Mouse (Mus musculus): ENCODE measurements around the gene Tgif1. TPM values are rescaled to one million over a fixed set of nuclear protein-coding genes. Genes with fewer than 3 reads are reported as not detected.
"Not testable (repeated sequence)": the region's sequence is repeated elsewhere in the genome, so short reads cannot be mapped to it uniquely, and the experiment has no call there.

The Tgif1 gene
- total and polyA plus RNA-seq, 3 experiments = 5.4 to 47.6 (median 11.0) TPM

DNA sequence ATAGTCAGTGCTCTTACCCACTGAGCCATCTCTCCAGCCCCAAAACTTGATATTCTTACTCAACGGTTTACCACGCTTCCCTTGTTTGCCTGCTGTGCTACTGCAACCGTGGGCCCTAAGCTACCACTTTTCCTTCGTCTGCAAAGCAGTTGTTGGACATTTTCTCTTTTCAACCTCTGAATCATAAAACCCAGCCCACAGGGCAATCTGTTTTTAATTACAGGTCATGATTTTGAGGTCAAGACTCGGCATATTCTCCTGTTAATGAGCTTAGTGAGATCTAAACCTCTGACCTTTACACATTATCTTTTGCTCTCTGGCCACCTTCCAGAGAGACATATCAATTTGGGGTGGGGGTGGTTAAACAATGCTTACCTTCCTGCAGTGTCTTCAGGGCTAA lies 14.8 kb downstream of the Tgif1 start:
- TF ChIP-seq POLR2AphosphoS5 (IDR thresholded peaks at IDR 0.05; ENCODE audit: insufficient replicate concordance, low read depth, low read length) (no peak), CTCF (IDR thresholded peaks at IDR 0.05; ENCODE audit: low read depth, low read length) (no peak), GATA1 (IDR thresholded peaks at IDR 0.05; ENCODE audit: borderline replicate concordance, low read length) (no peak), GATA2 (IDR thresholded peaks at IDR 0.05; ENCODE audit: borderline replicate concordance, low read depth, low read length) (no peak), TAL1 (conservative IDR thresholded peaks at IDR 0.05; ENCODE audit: low read depth, low read length) (no peak)
- DNase-seq (ENCODE audit: low spot score) (no peak), ATAC-seq (ENCODE audit: extremely low read depth, insufficient number of reproducible peaks, low FRiP score, poor library complexity, severe bottlenecking) (no peak)
- Histone ChIP-seq H3K4me1 (ENCODE audit: insufficient read depth, low read depth, low read length) (no peaks in the 10 kb centered on the region), H3K9me3 (replicated peaks) (peaks cover 9% of the 10 kb centered on the region; the same call in 1 of the 2 replicates), H3K27me3 (ENCODE audit: insufficient read depth, low read length) (no peaks in the 10 kb centered on the region), H3K36me3 (replicated peaks) (peaks cover 20% of the 10 kb centered on the region), H3K4me3 (ENCODE audit: low read depth, low read length) (no peak overlapping the region)

- H3K4me3 ChIP-seq (ENCODE audit: low read depth, low read length) = no peak overlapping the region
- no peak for ATAC-seq (ENCODE audit: extremely low read depth, insufficient number of reproducible peaks, low FRiP score, poor library complexity, severe bottlenecking)
- peaks cover 15% of the 10 kb centered on the region for H3K36me3 ChIP-seq (replicated peaks)
- peaks cover 8% of the 10 kb centered on the region; the same call in 1 of the 2 replicates for H3K9me3 ChIP-seq (replicated peaks)
- H3K27me3 ChIP-seq (ENCODE audit: insufficient read depth, low read length) = no peaks in the 10 kb centered on the region
- TF ChIP-seq POLR2AphosphoS5 (IDR thresholded peaks at IDR 0.05; ENCODE audit: insufficient replicate concordance, low read depth, low read length) (no peak), GATA2 (IDR thresholded peaks at IDR 0.05; ENCODE audit: borderline replicate concordance, low read depth, low read length) (no peak), TAL1 (conservative IDR thresholded peaks at IDR 0.05; ENCODE audit: low read depth, low read length) (no peak), CTCF (IDR thresholded peaks at IDR 0.05; ENCODE audit: low read depth, low read length) (no peak), GATA1 (IDR thresholded peaks at IDR 0.05; ENCODE audit: borderline replicate concordance, low read length) (no peak)
- DNase-seq (ENCODE audit: low spot score) = no peak
- H3K4me1 ChIP-seq (ENCODE audit: insufficient read depth, low read depth, low read length) = no peaks in the 10 kb centered on the region
These were observed 15.3 kb downstream of the Tgif1 start for GRCm38 (mm10) chr17:70838031-70838430.

- not testable (repeated sequence) for DNase-seq (ENCODE audit: low spot score); H3K27me3 ChIP-seq (ENCODE audit: insufficient read depth, low read length); ATAC-seq (ENCODE audit: extremely low read depth, insufficient number of reproducible peaks, low FRiP score, poor library complexity, severe bottlenecking); H3K4me3 ChIP-seq (ENCODE audit: low read depth, low read length); H3K4me1 ChIP-seq (ENCODE audit: insufficient read depth, low read depth, low read length)
- Histone ChIP-seq H3K9me3 (replicated peaks) (peaks cover 11% of the 10 kb centered on the region; the same call in 1 of the 2 replicates), H3K36me3 (replicated peaks) (peaks cover 12% of the 10 kb centered on the region)
These were observed 15.9 kb downstream of the Tgif1 start for GRCm38 (mm10) chr17:70837474-70837873.

DNA sequence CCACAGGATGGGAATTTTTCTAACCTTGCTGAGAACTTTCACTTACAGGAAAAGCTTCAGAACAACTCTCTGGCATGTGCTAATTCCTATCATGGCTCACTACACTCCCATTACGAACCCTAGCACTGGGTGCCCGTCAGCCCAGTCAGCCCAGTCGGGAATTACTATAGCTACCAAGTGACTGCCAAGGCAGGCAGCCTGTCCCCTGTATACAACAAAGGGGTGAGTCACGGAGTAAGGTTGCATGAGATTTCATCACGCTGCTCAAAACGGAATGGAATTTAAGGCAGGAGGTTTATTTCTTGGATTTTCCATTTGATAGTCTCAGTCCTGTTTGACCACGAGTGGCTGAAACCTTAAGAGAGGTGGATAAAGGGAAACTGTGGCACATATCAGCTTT lies 16.5 kb downstream of the Tgif1 start:
- peaks cover 10% of the 10 kb centered on the region for H3K36me3 ChIP-seq (replicated peaks)
- peaks cover 13% of the 10 kb centered on the region; the same call in 1 of the 2 replicates for H3K9me3 ChIP-seq (replicated peaks)
- DNase-seq (ENCODE audit: low spot score) (no peak), ATAC-seq (ENCODE audit: extremely low read depth, insufficient number of reproducible peaks, low FRiP score, poor library complexity, severe bottlenecking) (no peak)
- no peak overlapping the region for H3K4me3 ChIP-seq (ENCODE audit: low read depth, low read length)
- no peaks in the 10 kb centered on the region for H3K4me1 ChIP-seq (ENCODE audit: insufficient read depth, low read depth, low read length)
- no peaks in the 10 kb centered on the region for H3K27me3 ChIP-seq (ENCODE audit: insufficient read depth, low read length)
- TF ChIP-seq TAL1 (conservative IDR thresholded peaks at IDR 0.05; ENCODE audit: low read depth, low read length) (no peak), GATA1 (IDR thresholded peaks at IDR 0.05; ENCODE audit: borderline replicate concordance, low read length) (no peak), POLR2AphosphoS5 (IDR thresholded peaks at IDR 0.05; ENCODE audit: insufficient replicate concordance, low read depth, low read length) (no peak), GATA2 (IDR thresholded peaks at IDR 0.05; ENCODE audit: borderline replicate concordance, low read depth, low read length) (no peak), CTCF (IDR thresholded peaks at IDR 0.05; ENCODE audit: low read depth, low read length) (no peak)

DNA sequence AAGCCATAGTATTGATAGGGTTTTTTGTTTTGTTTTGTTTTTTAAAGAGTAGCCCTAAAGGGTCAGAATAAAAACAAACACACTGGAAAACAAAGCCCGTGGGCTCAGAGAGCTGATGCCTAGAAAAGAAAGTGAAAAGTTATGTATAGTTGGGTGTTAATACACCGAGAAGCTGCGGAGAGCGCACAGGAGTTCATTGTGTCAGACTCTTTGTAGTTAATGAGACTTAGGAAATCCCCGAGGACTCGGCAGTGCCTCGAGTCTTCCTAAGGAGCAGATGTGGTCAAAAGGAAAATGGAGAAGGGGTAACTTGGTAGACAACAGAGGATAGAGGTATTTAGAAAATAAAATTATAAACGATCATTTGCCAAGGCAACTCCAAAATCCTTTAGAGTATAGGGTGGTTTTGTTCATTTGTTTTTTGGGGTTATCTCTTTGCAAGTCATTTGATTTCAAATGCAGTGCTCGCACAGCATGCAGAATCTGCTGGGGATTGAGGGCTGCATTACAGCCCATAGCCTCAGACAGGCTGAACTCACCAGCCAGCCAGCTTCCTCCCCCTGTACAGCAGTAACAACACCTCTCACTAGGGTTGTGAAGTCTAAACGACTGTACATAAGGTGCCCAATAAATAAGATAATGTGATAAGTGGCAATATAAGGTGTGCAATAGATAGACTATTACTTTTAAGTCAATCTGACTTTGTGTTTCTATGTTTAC lies 18.1 kb downstream of the Tgif1 start:
- H3K4me3 ChIP-seq (ENCODE audit: low read depth, low read length) = no peak overlapping the region
- H3K36me3 ChIP-seq (replicated peaks) = peaks cover 2% of the 10 kb centered on the region
- H3K9me3 ChIP-seq (replicated peaks) = peaks cover 13% of the 10 kb centered on the region
- TF ChIP-seq CTCF (IDR thresholded peaks at IDR 0.05; ENCODE audit: low read depth, low read length) = no peak
- no peak for TF ChIP-seq GATA1 (IDR thresholded peaks at IDR 0.05; ENCODE audit: borderline replicate concordance, low read length)
- no peak for TF ChIP-seq GATA2 (IDR thresholded peaks at IDR 0.05; ENCODE audit: borderline replicate concordance, low read depth, low read length)
- no peak for TF ChIP-seq POLR2AphosphoS5 (IDR thresholded peaks at IDR 0.05; ENCODE audit: insufficient replicate concordance, low read depth, low read length)
- TF ChIP-seq TAL1 (conservative IDR thresholded peaks at IDR 0.05; ENCODE audit: low read depth, low read length) = no peak
- ATAC-seq (ENCODE audit: extremely low read depth, insufficient number of reproducible peaks, low FRiP score, poor library complexity, severe bottlenecking) (no peak), DNase-seq (ENCODE audit: low spot score) (no peak)
- no peaks in the 10 kb centered on the region for H3K4me1 ChIP-seq (ENCODE audit: insufficient read depth, low read depth, low read length)
- no peaks in the 10 kb centered on the region for H3K27me3 ChIP-seq (ENCODE audit: insufficient read depth, low read length)

DNA sequence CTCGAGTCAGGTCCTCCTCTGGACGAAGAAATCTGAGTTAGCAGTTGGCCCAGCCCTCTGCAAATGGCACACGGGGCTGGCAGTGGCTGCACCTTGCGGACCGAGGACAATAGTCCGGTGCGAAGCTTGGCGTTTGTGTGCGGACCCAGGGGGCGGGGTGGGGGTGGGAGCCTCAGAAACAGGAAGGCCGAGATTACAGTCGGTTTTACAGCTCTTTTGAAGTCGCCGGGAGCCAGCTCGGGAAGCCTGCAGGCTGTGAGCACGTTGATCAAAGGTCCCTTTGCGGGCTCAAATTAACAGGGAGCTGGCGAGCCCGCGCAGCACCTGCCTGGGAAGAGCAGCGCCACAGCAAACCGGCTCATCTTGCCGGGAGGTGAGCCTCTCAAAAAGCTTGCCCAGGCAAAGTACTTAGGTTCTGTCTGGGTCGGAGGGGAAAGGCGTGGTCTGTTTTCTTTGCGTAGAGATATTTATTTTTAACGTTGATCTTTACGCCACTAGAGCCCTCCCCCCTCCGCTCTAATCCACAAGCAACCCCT lies 18.8 kb downstream of the Tgif1 start:
- H3K9me3 ChIP-seq (replicated peaks) = peaks cover 13% of the 10 kb centered on the region
- TF ChIP-seq CTCF (IDR thresholded peaks at IDR 0.05; ENCODE audit: low read depth, low read length) (no peak), GATA1 (IDR thresholded peaks at IDR 0.05; ENCODE audit: borderline replicate concordance, low read length) (no peak), TAL1 (conservative IDR thresholded peaks at IDR 0.05; ENCODE audit: low read depth, low read length) (no peak)
- ATAC-seq (ENCODE audit: extremely low read depth, insufficient number of reproducible peaks, low FRiP score, poor library complexity, severe bottlenecking) = no peak
- H3K27me3 ChIP-seq (ENCODE audit: insufficient read depth, low read length) = no peaks in the 10 kb centered on the region
- no peak for DNase-seq (ENCODE audit: low spot score)
- H3K4me1 ChIP-seq (ENCODE audit: insufficient read depth, low read depth, low read length) = no peaks in the 10 kb centered on the region
- H3K4me3 ChIP-seq (ENCODE audit: low read depth, low read length) = no peak overlapping the region
- no peaks in the 10 kb centered on the region for H3K36me3 ChIP-seq (replicated peaks)

Data from G1E (cell line).